Comparison of ENCODE assay signal across 8 mouse cellular contexts in the genomic region with DNA sequence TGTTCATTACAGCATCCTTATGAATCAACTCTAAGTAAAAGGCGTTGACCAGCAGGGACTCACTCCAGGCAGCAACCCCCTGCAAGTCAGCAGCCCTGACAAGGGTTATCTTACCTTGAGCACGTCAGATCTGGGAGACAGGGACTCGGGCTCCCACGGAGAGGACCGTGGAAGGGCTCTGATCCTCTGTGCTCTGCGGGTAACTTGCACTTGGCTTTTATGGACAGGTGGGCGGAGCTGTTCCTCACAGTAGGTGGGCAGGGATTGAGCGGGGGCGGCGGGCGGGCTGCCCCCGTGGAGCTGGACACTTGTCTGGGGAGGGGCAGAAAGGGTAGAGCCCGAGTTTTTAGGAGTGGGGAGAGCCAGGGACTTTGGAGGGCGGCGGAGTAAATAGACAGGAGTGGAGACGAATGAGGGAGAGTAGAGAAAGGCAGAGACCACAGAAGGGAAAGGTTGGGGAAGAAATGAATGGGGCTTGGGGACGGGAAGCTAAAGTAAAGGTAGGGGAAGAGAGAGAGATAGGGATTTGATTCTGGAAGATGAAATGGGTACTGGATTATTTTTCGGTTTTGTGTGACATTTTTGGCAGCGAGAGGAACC. TPM values are rescaled to one million over a fixed set of nuclear protein-coding genes. Genes with fewer than 3 reads are reported as not detected.
A peak's percentile ranks its signal among the peaks of the same experiment; 100 is the strongest.
DNase-seq lines count a peak whose midpoint lies in the region; ATAC-seq and TF ChIP-seq lines count a peak whose summit lies in the region.

A gene (minus strand): TSS at position 212 of the 600 bp plus-strand sequence.

- H3K27me3 ChIP-seq in testis, adult 2 months (ENCODE audit: control insufficient read depth, insufficient read depth, low read length): no peaks in the 10 kb centered on the region; the same call in 1 of the 2 replicates
- H3K27me3 ChIP-seq in hindbrain, embryonic 10.5 days (ENCODE audit: insufficient read depth, poor library complexity, severe bottlenecking): peaks cover 21% of the 10 kb centered on the region; the same call in 1 of the 2 replicates
- 0 out of 2 replicates have a peak, but pooled peaks cover 3% of the 10 kb centered on the region for H3K27me3 ChIP-seq in liver, embryonic 11.5 days (replicated peaks; ENCODE audit: control insufficient read depth, insufficient read depth, low read length)
- 0 out of 2 replicates have a peak, but pooled peaks cover 2% of the 10 kb centered on the region for H3K27me3 ChIP-seq in stomach, embryonic 14.5 days (ENCODE audit: control insufficient read depth, insufficient read depth, low read length)

- no peak for TF ChIP-seq POLR2A in testis, adult 2 months (IDR thresholded peaks at IDR 0.05; ENCODE audit: control insufficient read depth, low read depth, low read length)

- H3K4me3 ChIP-seq in testis, adult 2 months (ENCODE audit: control insufficient read depth, low read depth, low read length): peak within 1 kb of the TSS; percentile 46
- peak within 1 kb of the TSS; percentile 51 for H3K4me3 ChIP-seq in hindbrain, embryonic 10.5 days
- peak within 1 kb of the TSS; percentile 27; the same call in 1 of the 2 replicates for H3K4me3 ChIP-seq in liver, embryonic 11.5 days (ENCODE audit: low read depth, low read length)
- peak within 1 kb of the TSS; percentile 24 for H3K4me3 ChIP-seq in stomach, embryonic 14.5 days (ENCODE audit: low read depth, low read length)

- no peak for ATAC-seq in liver, embryonic 11.5 days (replicated peaks; ENCODE audit: low FRiP score)
- no peak for ATAC-seq in stomach, embryonic 14.5 days (ENCODE audit: insufficient number of reproducible peaks, insufficient read depth, low FRiP score, low read depth)
- no peak for ATAC-seq in granulocyte monocyte progenitor cell, adult 5-6 weeks (replicated peaks; ENCODE audit: poor library complexity, severe bottlenecking)

- 3% methylated on average over 19 of the region's 19 CpGs for WGBS in hindbrain, embryonic 10.5 days
- 8% methylated on average over 19 of the region's 19 CpGs for WGBS in liver, embryonic 11.5 days
- WGBS in stomach, embryonic 14.5 days: 3% methylated on average over 19 of the region's 19 CpGs

- H3K9ac ChIP-seq in liver, embryonic 11.5 days (ENCODE audit: low read depth, low read length): no peak within 1 kb of the TSS
- 0 out of 2 replicates have a peak within 1 kb of the TSS, but pooled peaks have one; percentile 14 for H3K9ac ChIP-seq in stomach, embryonic 14.5 days (replicated peaks; ENCODE audit: low read depth, low read length)

- H3K9me3 ChIP-seq in hindbrain, embryonic 10.5 days: no peaks in the 10 kb centered on the region
- H3K9me3 ChIP-seq in liver, embryonic 11.5 days (ENCODE audit: control insufficient read depth, low read length): no peaks in the 10 kb centered on the region
- H3K9me3 ChIP-seq in stomach, embryonic 14.5 days (ENCODE audit: control insufficient read depth, low read depth, low read length): no peaks in the 10 kb centered on the region

- TF ChIP-seq CTCF in testis, adult 2 months (IDR thresholded peaks at IDR 0.05; ENCODE audit: control insufficient read depth, insufficient read depth, insufficient replicate concordance, low read depth, low read length): no peak

- peak within 1 kb of the TSS; percentile 59 for H3K4me2 ChIP-seq in liver, embryonic 11.5 days
- peak within 1 kb of the TSS; percentile 70 for H3K4me2 ChIP-seq in stomach, embryonic 14.5 days (replicated peaks; ENCODE audit: low read depth, low read length)

- H3K4me1 ChIP-seq in testis, adult 2 months (ENCODE audit: control insufficient read depth, insufficient read depth, low read length): peaks cover 9% of the 10 kb centered on the region
- peaks cover 14% of the 10 kb centered on the region for H3K4me1 ChIP-seq in hindbrain, embryonic 10.5 days (replicated peaks)
- H3K4me1 ChIP-seq in liver, embryonic 11.5 days (replicated peaks; ENCODE audit: control insufficient read depth, insufficient read depth, low read length): peaks cover 3% of the 10 kb centered on the region
- peaks cover 4% of the 10 kb centered on the region; the same call in 1 of the 2 replicates for H3K4me1 ChIP-seq in stomach, embryonic 14.5 days (ENCODE audit: control insufficient read depth, insufficient read depth, low read length)

- no peaks in the 10 kb centered on the region for H3K36me3 ChIP-seq in testis, adult 2 months (ENCODE audit: control insufficient read depth, insufficient read depth, low read length)
- no peaks in the 10 kb centered on the region for H3K36me3 ChIP-seq in hindbrain, embryonic 10.5 days
- no peaks in the 10 kb centered on the region for H3K36me3 ChIP-seq in liver, embryonic 11.5 days (ENCODE audit: control insufficient read depth, insufficient read depth, low read length)
- no peaks in the 10 kb centered on the region for H3K36me3 ChIP-seq in stomach, embryonic 14.5 days (ENCODE audit: control insufficient read depth, insufficient read depth, low read length)

- H3K27ac ChIP-seq in testis, adult 2 months (ENCODE audit: control insufficient read depth, insufficient read depth, low read depth, low read length): no peak within 1 kb of the TSS
- H3K27ac ChIP-seq in hindbrain, embryonic 10.5 days: peak within 1 kb of the TSS; percentile 45
- H3K27ac ChIP-seq in liver, embryonic 11.5 days (ENCODE audit: low read depth, low read length): no peak within 1 kb of the TSS
- no peak within 1 kb of the TSS for H3K27ac ChIP-seq in stomach, embryonic 14.5 days (ENCODE audit: low read length)

- peak; percentile 26 to 63 for DNase-seq in adrenal gland, adult (ENCODE audit: inconsistent age in 2 of 2, low spot score in 1 of 2)
- DNase-seq in adrenal gland, postnatal 14 days: no peak
- DNase-seq in testis, postnatal 14 days (ENCODE audit: low spot score): no peak
- peak; percentile 10 for DNase-seq in hindbrain, embryonic 10.5 days (ENCODE audit: low spot score)
- DNase-seq in liver, embryonic 11.5 days (ENCODE audit: low spot score): no peak

RNA-seq across cellular contexts. Expression of the gene that starts here (rescaled TPM):
- total RNA-seq in adrenal gland, postnatal 14 days (2021): 3.5 and 4.4 TPM in 2 replicates
- 0.58 and 0.61 TPM in 2 replicates for polyA plus RNA-seq in testis, adult 2 months (2012; rRNA removed)
- polyA plus RNA-seq in hindbrain, embryonic 10.5 days (2016; fragmentation: Nextera tagmentation; extraction: Ambion mirVana): 1.2 and 2.5 TPM in 2 replicates
- 0.41 and 0.74 TPM in 2 replicates for polyA plus RNA-seq in liver, embryonic 11.5 days (2014; fragmentation: Nextera tagmentation; extraction: Ambion mirVana)
- polyA plus RNA-seq in stomach, embryonic 14.5 days (2014; fragmentation: Nextera tagmentation; extraction: Ambion mirVana): 12.2 and 14.9 TPM in 2 replicates
- total RNA-seq in granulocyte monocyte progenitor cell, adult 5-6 weeks (2014; fragmentation: Nextera tagmentation): not detected in 2 replicates
- total RNA-seq in granulocyte monocyte progenitor cell, adult 5-6 weeks (2017): not detected in 2 replicates

Comparison
In these comparisons a context has a peak if more than half of its experiments do, and no peak if none do; other contexts are left out.
1. DNase-seq: peak in adrenal gland, adult (2 of 2) and hindbrain, embryonic 10.5 days (single experiment); none in adrenal gland, postnatal 14 days (single experiment), testis, postnatal 14 days (single experiment) and liver, embryonic 11.5 days (single experiment).
2. Peak in every context shown above with its lines, with median percentiles within 50 percentile points of each other: H3K4me3 ChIP-seq.